Mouse (Mus musculus): ENCODE measurements around the gene Spred3. TPM values are rescaled to one million over a fixed set of nuclear protein-coding genes. Genes with fewer than 3 reads are reported as not detected.

The Spred3 gene
- total and polyA plus RNA-seq, 3 experiments, result 1.6 to 6.6 (median 3.3) TPM

DNA sequence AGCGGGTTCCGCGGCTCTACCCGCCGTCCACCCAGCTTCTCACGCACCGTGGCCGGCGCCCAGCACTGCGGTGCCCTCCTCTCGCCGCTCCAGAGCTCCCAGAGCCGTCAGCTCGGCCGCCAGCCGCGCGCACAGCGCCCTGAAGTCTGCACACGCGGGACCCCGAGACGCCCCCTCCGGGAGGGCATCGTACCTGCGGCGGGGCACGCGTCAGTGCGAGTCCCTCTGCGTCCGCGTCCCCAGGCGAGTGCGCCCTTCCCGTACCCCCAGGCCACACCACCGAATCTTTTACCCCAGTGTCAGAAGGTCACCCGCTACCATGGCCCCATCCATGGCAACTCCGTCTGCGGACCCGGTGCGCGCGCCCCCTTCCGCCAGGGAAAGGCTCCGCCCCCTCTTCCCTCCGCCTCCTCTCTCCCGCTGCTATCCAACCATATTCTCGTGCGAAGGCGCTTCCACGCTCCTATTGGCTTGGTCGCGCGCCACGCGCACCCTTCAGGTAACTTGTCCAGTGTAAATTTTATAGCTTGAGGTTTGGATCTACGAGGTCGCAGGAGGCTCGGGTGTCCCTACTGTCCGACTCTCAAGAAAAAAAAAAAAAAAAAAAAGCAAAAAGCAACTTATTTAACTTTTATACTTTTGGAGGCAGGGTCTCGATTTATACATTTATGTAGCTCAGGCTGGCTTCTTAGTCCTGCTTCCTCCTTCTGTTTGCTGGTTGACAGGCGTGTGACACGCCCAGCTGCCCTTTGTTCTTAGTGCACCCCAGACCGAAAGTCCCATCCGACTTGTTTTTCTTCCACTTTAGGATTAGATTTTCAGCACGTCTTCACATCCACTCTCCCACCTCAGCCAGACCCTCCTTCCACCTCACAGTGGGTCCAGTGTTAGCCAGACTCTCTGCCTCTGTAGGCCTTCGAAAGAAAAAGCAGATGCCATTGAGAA, 14.1 kb downstream of the Spred3 start, which contains the start of gene Fam98c:
TSS of gene Fam98c (minus strand) at position 397 of the 945 bp plus-strand sequence.
- peak within 1 kb of the TSS; percentile 32 for H3K27ac ChIP-seq (ENCODE audit: insufficient read depth, low read depth)
- H3K4me1 ChIP-seq (ENCODE audit: control insufficient read depth in 1 of 2, insufficient read depth in 2 of 2), result peaks cover 5 to 12% of the 10 kb centered on the region in 2 experiments; a peak in 2 of 4 replicates
- peaks cover 4 to 32% of the 10 kb centered on the region in 2 experiments for H3K36me3 ChIP-seq (replicated peaks in 1 of 2; ENCODE audit: control insufficient read depth in 1 of 2, insufficient read depth in 1 of 2, low read length in 1 of 2)
- dilution Hi-C loops (cut with MboI; ENCODE audit: extremely low pct_ligation_motif_present, extremely low pct_unique_long_range_greater_than_20kb, low sequenced_read_pairs) (no loop called here), in situ Hi-C loops (cut with MboI; ENCODE audit: low pct_ligation_motif_present, low pct_unique_long_range_greater_than_20kb, low sequenced_read_pairs) (no loop called here)
- H3K79me2 ChIP-seq (replicated peaks; ENCODE audit: control insufficient read depth, extremely low read depth, insufficient read depth, poor library complexity, severe bottlenecking), result no peaks in the 10 kb centered on the region
- peak within 1 kb of the TSS; percentile 75 to 88 (median 85) for H3K4me3 ChIP-seq (replicated peaks in 1 of 3; ENCODE audit: low read depth in 2 of 3, low read length in 2 of 3, poor library complexity in 1 of 3)
- H3K9me3 ChIP-seq (replicated peaks; ENCODE audit: low read length), result peaks cover 6% of the 10 kb centered on the region
- H3K4me2 ChIP-seq (ENCODE audit: insufficient read depth, low read depth, poor library complexity, severe bottlenecking), result peak within 1 kb of the TSS; percentile 76
- no peaks in the 10 kb centered on the region for H3K27me3 ChIP-seq (replicated peaks)
- DNase-seq (ENCODE audit: extremely low read depth), result peak; percentile 84
- H3K9ac ChIP-seq (ENCODE audit: insufficient read depth, low read depth), result peak within 1 kb of the TSS; percentile 61
- peak; percentile 22; the same call in 1 of the 2 replicates for TF ChIP-seq MXI1 (IDR thresholded peaks at IDR 0.05; ENCODE audit: low read depth, low read length)
- peak; percentile 14; the same call in 1 of the 2 replicates for TF ChIP-seq HCFC1 (IDR thresholded peaks at IDR 0.05; ENCODE audit: low read depth, low read length)
- TF ChIP-seq POLR2A (IDR thresholded peaks at IDR 0.05; ENCODE audit: low read depth, low read length), result peak; percentile 73
- TF ChIP-seq JUN (IDR thresholded peaks at IDR 0.05; ENCODE audit: insufficient read depth, low read depth, low read length), result no peak
- no peak for TF ChIP-seq JUND (conservative IDR thresholded peaks at IDR 0.05; ENCODE audit: low read depth, low read length)
- TF ChIP-seq KAT2A (IDR thresholded peaks at IDR 0.05; ENCODE audit: insufficient replicate concordance, low read length), result no peak
- no peak for TF ChIP-seq ZMIZ1 (IDR thresholded peaks at IDR 0.05; ENCODE audit: low read depth, low read length)
- TF ChIP-seq TCF12 (IDR thresholded peaks at IDR 0.05; ENCODE audit: low read depth, low read length), result 0 out of 2 replicates have a peak, but pooled peaks have one; percentile 27
- no peak for TF ChIP-seq ZKSCAN1 (IDR thresholded peaks at IDR 0.05; ENCODE audit: borderline replicate concordance, low read depth, low read length)
- 0 out of 2 replicates have a peak, but pooled peaks have one; percentile 45 for TF ChIP-seq MAZ (IDR thresholded peaks at IDR 0.05; ENCODE audit: low read depth, low read length)
- no peak for TF ChIP-seq POLR2AphosphoS2 (IDR thresholded peaks at IDR 0.05; ENCODE audit: low read depth, low read length)
- no peak for TF ChIP-seq SIN3A (IDR thresholded peaks at IDR 0.05; ENCODE audit: low read length)
- TF ChIP-seq ETS1 (conservative IDR thresholded peaks at IDR 0.05; ENCODE audit: low read depth, low read length), result no peak
- TF ChIP-seq RAD21 (IDR thresholded peaks at IDR 0.05; ENCODE audit: low read depth, low read length), result no peak
- TF ChIP-seq NELFE (IDR thresholded peaks at IDR 0.05; ENCODE audit: low read depth, low read length), result peak; percentile 30; the same call in 1 of the 2 replicates
- TF ChIP-seq BHLHE40 (IDR thresholded peaks at IDR 0.05; ENCODE audit: low read depth, low read length), result no peak; the same call in 1 of the 2 replicates
- TF ChIP-seq MEF2A (IDR thresholded peaks at IDR 0.05; ENCODE audit: borderline replicate concordance, low read depth, low read length), result no peak
- no peak for TF ChIP-seq CHD1 (IDR thresholded peaks at IDR 0.05; ENCODE audit: low read depth, low read length)
- TF ChIP-seq CHD2 (IDR thresholded peaks at IDR 0.05; ENCODE audit: low read length), result peak; percentile 60; the same call in 1 of the 2 replicates
- TF ChIP-seq USF2 (conservative IDR thresholded peaks at IDR 0.05; ENCODE audit: low read depth, low read length), result no peak
- TF ChIP-seq E2F4 (IDR thresholded peaks at IDR 0.05; ENCODE audit: insufficient replicate concordance, low read depth, low read length), result peak; percentile 45; the same call in 1 of the 2 replicates
- TF ChIP-seq TBP (conservative IDR thresholded peaks at IDR 0.05; ENCODE audit: low read depth, low read length), result no peak
- peak; percentile 38; the same call in 1 of the 2 replicates for TF ChIP-seq NRF1 (IDR thresholded peaks at IDR 0.05; ENCODE audit: low read depth, low read length)
- no peak for TF ChIP-seq ZC3H11A (IDR thresholded peaks at IDR 0.05; ENCODE audit: low read depth, low read length)
- TF ChIP-seq PAX5 (IDR thresholded peaks at IDR 0.05; ENCODE audit: low read length), result no peak
- TF ChIP-seq MAFK (IDR thresholded peaks at IDR 0.05; ENCODE audit: insufficient replicate concordance, low read length), result no peak
- TF ChIP-seq MYC (IDR thresholded peaks at IDR 0.05; ENCODE audit: low read depth, low read length), result peak; percentile 36; the same call in 1 of the 2 replicates
- peak; percentile 33; the same call in 1 of the 2 replicates for TF ChIP-seq ZNF384 (IDR thresholded peaks at IDR 0.05; ENCODE audit: low read depth, low read length)
- no peak for TF ChIP-seq GABPA (IDR thresholded peaks at IDR 0.05; ENCODE audit: insufficient replicate concordance, low read depth, low read length)
- peak in 1 of 2 experiments; percentile 25; a peak in 2 of 4 replicates for TF ChIP-seq CTCF (conservative IDR thresholded peaks at IDR 0.05 in 1 of 2, IDR thresholded peaks at IDR 0.05 in 1 of 2; ENCODE audit: low read depth in 2 of 2, low read length in 2 of 2)
- TF ChIP-seq RCOR1 (conservative IDR thresholded peaks at IDR 0.05; ENCODE audit: low read depth, low read length), result 0 out of 2 replicates have a peak, but pooled peaks have one; percentile 38
- no peak for TF ChIP-seq IRF4 (IDR thresholded peaks at IDR 0.05; ENCODE audit: low read depth, low read length)
- no peak for TF ChIP-seq EP300 (IDR thresholded peaks at IDR 0.05; ENCODE audit: low read length)
- TF ChIP-seq USF1 (IDR thresholded peaks at IDR 0.05; ENCODE audit: low read depth, low read length), result no peak
- TF ChIP-seq UBTF (IDR thresholded peaks at IDR 0.05; ENCODE audit: low read depth, low read length), result peak; percentile 79; the same call in 1 of the 2 replicates
- TF ChIP-seq SMC3 (IDR thresholded peaks at IDR 0.05; ENCODE audit: low read depth, low read length), result no peak
- TF ChIP-seq ELF1 (IDR thresholded peaks at IDR 0.05; ENCODE audit: low read depth, low read length), result peak; percentile 59
